Mouse (Mus musculus) megakaryocyte-erythroid progenitor cell, adult 5 weeks (primary cell): ENCODE measurements around the gene Ddx39. TPM values are rescaled to one million over a fixed set of nuclear protein-coding genes. Genes with fewer than 3 reads are reported as not detected.

ENCODE experiments used
- polyA plus RNA-seq: library from polyadenylated mRNA; stranded (reverse); fragments of >175 nt; gene quantifications from 2 replicates; pipeline ENCODE4 v1.2.3, GENCODE M21; 2012

Ddx39 gene
- polyA plus RNA-seq: 46.6 and 55.5 TPM in 2 replicates

DNA sequence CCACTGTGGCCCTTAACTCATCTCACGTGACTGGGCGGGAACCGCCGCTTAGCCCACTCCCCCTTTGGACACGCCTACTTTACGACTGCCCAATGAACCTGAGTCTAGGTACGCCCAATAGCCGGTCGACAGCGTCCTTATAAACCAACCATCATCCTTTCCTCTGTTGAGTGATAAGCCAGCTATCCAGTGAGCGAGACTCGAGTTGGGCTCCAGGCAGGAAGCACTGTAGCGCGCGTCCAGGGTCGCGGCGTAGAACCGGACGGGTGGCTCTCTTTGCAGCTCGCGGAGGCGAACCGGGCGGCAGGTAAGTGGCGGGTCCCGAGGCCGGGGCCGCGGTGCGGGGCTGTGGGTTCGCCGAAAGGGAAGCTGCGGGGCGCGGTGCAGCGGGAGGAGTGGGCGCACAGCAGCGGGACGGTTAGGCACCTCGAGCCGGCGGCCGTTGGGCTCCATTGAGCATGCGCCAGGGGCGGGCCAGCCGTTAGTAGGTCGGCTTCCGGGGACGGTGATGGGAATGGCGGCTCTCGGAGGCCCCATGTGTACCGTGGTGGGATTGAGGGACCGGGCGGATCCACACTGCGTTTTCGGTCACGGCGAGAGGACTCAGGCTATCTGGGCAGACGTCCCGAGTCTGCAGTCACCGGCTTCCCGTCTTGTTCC, at the start of gene Ddx39:
Ddx39 (plus strand) TSS at position 147 of the 660 bp plus-strand sequence.

DNA sequence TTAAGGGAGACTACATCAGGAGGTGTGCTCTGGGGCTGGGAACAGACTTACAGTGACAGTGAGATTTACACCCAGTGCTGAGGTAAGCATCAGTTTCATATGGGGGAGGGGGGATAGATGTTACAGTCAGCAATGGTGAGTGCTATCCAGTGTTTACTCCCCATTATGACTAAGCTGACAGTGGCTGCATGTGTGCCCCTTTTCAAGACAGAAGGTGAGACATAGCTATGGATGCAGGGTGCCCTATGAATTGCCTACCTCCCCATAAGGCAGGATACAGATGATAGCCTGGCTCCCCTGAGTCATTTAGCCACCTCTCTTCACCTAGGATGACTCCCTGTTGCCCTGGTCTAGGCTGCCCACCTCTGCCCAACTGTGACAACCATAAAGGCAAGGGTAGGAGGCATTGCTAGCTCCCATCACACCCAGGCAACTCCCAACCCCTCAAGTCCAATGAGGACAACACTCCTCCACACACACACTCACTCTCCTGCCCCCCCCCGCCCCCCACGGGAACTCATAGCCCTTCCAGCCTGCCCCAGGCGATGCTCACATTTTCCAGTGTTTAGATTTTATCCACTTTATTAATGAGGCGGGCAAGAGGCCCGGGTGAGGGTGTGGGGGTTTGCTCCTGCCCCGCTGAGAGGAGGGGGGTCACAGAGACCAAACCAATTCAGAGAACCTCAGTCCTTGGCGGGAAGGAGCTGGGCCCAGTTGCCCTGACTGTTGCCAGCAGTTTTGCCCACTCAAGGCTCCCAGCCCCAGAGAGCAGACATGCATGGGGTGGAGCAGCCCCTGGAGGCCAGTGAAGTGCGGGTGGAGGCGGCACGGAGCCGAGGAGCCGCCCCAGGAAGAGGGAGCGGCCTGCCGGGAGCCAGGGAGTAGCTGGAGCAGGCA, 48.8 kb upstream of the Ddx39 start, which contains the start of gene Ptger1:
Ptger1 (plus strand) TSS at position 710 of the 897 bp plus-strand sequence.

GRCm38 (mm10) chr8:83698661-83699453, 16.1 kb upstream of the Ddx39 start, which contains the start of gene Pkn1:
TSS of gene Pkn1 (minus strand) at chr8:83699179.

DNA sequence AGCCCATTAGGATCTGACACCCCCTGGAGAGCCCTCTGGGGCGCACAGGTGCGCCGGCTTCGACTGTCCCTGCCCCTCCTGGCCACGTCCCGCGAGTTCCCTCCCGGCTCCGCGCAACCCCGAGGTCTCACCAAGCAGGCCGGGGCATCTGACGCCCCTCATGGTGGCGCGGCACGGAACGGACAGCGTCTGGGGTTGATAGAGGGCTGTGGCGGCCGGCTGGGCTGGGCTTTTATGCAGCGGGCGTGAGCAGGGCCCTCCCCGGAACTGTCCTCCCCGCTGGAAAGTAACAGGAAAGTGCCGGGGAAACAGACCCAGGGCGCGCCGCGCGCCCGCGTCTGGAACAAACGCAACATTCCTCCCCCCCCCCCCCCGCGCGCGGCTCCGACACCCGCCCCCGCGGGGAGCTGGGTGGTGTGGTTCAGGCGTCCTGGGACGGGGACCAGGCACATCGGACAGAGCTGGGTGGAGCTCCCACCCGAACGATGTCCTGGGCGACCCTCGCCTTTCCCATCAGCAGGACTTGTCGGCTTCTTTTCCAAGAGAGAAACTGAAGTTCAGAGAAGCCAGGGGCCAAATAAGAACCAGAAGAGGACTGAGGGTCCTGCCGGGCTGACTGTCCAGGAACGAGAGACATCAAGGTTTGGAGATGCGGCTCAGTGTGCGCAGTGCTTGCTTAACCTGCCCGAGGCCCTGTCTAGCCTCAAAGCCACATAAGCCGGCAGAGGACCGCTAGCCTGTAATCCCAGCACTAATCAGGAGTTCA, 26.2 kb downstream of the Ddx39 start, which contains the start of gene Adgre5:
Adgre5 (minus strand) TSS at position 351 of the 766 bp plus-strand sequence.

Other genes with a start within 250 kb of the Ddx39 start
- not detected in 2 replicates for gene Olfr370, start 179.4 kb upstream of the Ddx39 start, polyA plus RNA-seq
- 459 and 524 TPM in 2 replicates for gene Ndufb7, start 148.5 kb upstream of the Ddx39 start, polyA plus RNA-seq
- 417 and 426 TPM in 2 replicates for gene Tecr, start 107.2 kb upstream of the Ddx39 start, polyA plus RNA-seq
- 141 and 217 TPM in 2 replicates for gene Dnajb1, start 107.0 kb upstream of the Ddx39 start, polyA plus RNA-seq
- 107 and 120 TPM in 2 replicates for gene Gipc1, start 62.5 kb upstream of the Ddx39 start, polyA plus RNA-seq
- gene Ptger1, start 48.5 kb upstream of the Ddx39 start, polyA plus RNA-seq: 0.29 and 0.31 TPM in 2 replicates
- 135 and 146 TPM in 2 replicates for gene Pkn1, start 16.0 kb upstream of the Ddx39 start, polyA plus RNA-seq
- 53.2 and 59.7 TPM in 2 replicates for gene Adgre5, start 26.1 kb downstream of the Ddx39 start, polyA plus RNA-seq
- gene Adgrl1, start 184.9 kb downstream of the Ddx39 start, polyA plus RNA-seq: 12.8 and 26.7 TPM in 2 replicates
- 0.03 TPM in 1 of 2 replicates, not detected in the other for gene Gm10644, start 240.0 kb downstream of the Ddx39 start, polyA plus RNA-seq
- gene Asf1b, start 240.3 kb downstream of the Ddx39 start, polyA plus RNA-seq: 177 and 220 TPM in 2 replicates